Mouse (Mus musculus) brown adipose tissue, adult 24 weeks (tissue): ENCODE data around the gene Ier2. TPM values are rescaled to one million over a fixed set of nuclear protein-coding genes. Genes with fewer than 3 reads are reported as not detected.

Source experiments
- H3K27ac ChIP-seq: fragments of 200-500 bp; replicated peaks from 2 replicates; pipeline ENCODE4 v1.5.1; 2012; ENCODE audit warnings: low read depth, mild to moderate bottlenecking, low read length
- H3K4me1 ChIP-seq: fragments of 200-500 bp; 2 replicates; pipeline ENCODE4 v1.6.1; 2012; ENCODE audit warnings: low read length, mixed read lengths; ENCODE audit not compliant: control insufficient read depth, insufficient read depth, insufficient read length
- H3K4me3 ChIP-seq: fragments of 200-500 bp; 2 replicates; pipeline ENCODE4 v1.5.1; 2012; ENCODE audit warnings: low read depth, mild to moderate bottlenecking, low read length, moderate library complexity; ENCODE audit not compliant: insufficient read depth
- polyA plus RNA-seq: library from polyadenylated mRNA; stranded (reverse); fragments of >200 nt; gene quantifications from 2 replicates; pipeline ENCODE4 v1.2.4, GENCODE M21; 2012; ENCODE audit not compliant: missing spikeins, insufficient read depth, insufficient read length

Gene Ier2
- polyA plus RNA-seq, 1 experiment: 62.3 TPM

DNA sequence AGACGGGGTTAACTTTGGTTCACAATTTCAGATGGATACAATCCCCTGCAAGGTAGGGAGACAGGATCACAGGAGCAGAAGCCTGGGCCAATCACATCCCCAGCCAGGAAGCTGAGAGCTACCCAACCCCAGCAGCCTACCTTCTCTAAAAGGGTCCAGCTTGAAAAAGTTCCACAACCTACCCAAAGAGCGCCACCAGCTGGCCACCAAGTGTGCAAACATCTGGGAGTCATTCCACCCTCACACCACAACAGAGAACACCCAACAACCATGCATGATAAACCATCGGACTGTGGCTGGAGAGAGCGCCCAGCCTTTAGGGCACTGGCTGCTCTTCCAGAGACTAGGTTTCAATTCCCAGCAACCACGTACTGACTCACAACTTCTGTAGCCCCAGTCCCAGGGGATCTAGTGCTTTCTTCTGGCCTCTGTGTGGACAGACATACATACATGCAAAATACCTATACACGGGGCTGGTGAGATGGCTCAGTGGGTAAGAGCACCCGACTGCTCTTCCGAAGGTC is 41.5 kb downstream of the Ier2 start:
- Histone ChIP-seq H3K4me1 (no peaks in the 10 kb centered on the region; the same call in 1 of the 2 replicates), H3K27ac (no peak overlapping the region), H3K4me3 (no peak overlapping the region)

DNA sequence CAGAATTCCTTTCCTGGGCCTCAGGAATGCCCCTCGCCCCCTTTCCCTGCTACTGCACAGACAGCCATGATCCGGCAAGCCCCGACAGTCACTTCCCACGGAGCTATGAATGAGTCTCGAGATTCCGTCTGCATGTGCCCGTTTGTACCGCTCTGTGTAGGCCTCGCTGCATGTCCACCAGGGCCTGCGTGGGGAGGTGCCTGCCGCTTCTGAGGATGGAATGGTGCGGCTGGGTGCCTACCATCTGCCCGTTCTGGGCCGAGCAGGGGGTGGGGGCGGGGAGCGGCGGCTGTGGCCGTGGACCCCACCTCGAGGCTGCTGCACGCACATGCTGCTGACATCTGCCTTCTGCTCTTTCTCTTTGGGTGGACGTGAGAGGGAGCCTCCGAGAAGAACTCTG is 45.6 kb downstream of the Ier2 start:
- no peak overlapping the region for H3K4me3 ChIP-seq
- peaks cover 2% of the 10 kb centered on the region; the same call in 1 of the 2 replicates for H3K4me1 ChIP-seq
- no peak overlapping the region for H3K27ac ChIP-seq

DNA sequence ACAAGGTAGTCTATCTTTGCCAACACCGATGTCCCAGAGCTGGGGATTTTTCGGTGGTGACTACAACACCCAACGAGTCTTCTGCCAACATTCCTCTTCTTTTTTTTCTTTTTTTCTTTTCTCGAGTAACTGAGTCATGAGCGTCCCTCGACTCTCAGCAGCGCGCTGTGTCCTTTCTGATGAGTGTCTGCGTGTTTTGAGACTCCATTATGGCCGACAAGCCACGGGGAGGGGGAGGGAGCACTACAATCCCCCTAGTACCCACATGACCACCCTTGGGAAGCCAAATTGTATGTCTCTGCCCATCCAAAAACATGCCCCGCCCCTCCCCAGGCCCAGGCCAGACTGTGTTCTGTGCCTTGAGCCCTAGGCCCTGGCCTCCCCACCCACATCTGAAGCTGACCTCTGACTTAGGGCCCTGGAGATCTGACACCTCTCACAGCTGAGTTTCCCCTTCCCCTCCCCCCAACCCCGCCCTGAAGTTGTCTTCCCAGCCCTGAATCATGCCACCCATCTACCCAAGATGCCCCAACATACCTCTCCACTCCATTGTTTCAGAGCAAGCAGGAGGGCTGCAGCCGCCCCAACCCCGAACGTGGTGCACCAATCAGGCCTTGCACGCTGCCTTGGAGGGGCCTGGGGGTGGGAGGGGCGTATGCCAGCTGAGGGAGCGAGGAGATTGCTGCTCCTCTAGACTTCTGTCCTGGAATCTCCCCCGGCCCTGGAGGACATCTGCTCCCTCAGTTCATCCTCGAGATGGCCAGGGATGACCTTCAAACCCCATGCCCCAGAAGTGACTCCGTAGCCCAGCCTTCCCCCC is 46.8 kb downstream of the Ier2 start:
- peaks cover 8% of the 10 kb centered on the region for H3K4me1 ChIP-seq
- H3K27ac ChIP-seq: no peak overlapping the region
- no peak overlapping the region for H3K4me3 ChIP-seq

DNA sequence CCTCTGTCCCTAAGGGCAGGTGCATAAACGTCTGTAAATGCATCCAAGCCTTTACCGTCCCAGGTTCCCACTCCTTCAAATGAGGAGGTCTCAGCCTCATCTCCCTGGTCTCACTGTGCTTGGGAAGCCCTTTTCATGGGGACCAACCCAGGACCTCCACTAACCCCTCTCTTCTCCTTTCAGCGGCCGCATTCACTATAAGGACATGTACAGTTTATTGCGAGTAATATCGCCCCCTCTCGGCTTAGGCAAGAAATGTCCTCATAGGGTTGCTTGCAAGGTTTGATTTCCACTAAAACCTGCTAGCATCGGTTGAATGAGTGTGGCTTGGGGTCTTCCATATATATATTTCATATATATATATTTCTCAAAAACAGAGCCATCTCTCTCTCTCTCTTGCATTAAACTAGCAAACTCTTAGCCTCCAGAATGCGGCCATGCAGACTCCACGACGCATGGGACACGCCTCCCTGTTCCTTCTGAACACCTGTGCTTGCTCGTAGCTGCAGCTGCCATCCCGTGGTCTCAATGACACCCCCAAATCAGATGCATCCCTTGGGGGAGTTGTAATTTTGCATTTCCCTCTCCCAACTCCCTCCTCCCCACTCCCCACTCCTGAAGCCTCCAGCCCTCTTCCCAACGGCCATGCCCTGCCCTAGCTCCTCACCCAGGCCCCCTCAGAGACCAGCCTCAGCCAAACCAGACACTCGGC is 48.0 kb downstream of the Ier2 start:
- H3K4me1 ChIP-seq: peaks cover 8% of the 10 kb centered on the region
- H3K27ac ChIP-seq: no peak overlapping the region
- H3K4me3 ChIP-seq: no peak overlapping the region

Other genes starting within 250 kb of the Ier2 start
- gene Trmt1, start 23.5 kb upstream of the Ier2 start, polyA plus RNA-seq: 25.1 and 33.4 TPM in 2 replicates
- 19.0 and 22.9 TPM in 2 replicates for gene Nacc1, start 25.0 kb upstream of the Ier2 start, polyA plus RNA-seq
- gene Lyl1, start 38.6 kb upstream of the Ier2 start, polyA plus RNA-seq: 2.9 and 3.1 TPM in 2 replicates
- 1.9 TPM in 1 of 2 replicates, not detected in the other for gene G430095P16Rik, start 60.2 kb upstream of the Ier2 start, polyA plus RNA-seq
- 74.6 and 78.4 TPM in 2 replicates for gene Nfix, start 137.5 kb upstream of the Ier2 start, polyA plus RNA-seq
- gene Dand5, start 160.0 kb upstream of the Ier2 start, polyA plus RNA-seq: 7.2 and 9.4 TPM in 2 replicates
- 32.2 and 37.2 TPM in 2 replicates for gene Gadd45gip1, start 168.7 kb upstream of the Ier2 start, polyA plus RNA-seq
- 73.3 and 79.3 TPM in 2 replicates for gene Rad23a, start 177.8 kb upstream of the Ier2 start, polyA plus RNA-seq
- 211 and 306 TPM in 2 replicates for gene Calr, start 184.1 kb upstream of the Ier2 start, polyA plus RNA-seq
- 11.3 and 14.4 TPM in 2 replicates for gene Farsa, start 194.1 kb upstream of the Ier2 start, polyA plus RNA-seq
- gene Syce2, start 209.3 kb upstream of the Ier2 start, polyA plus RNA-seq: 3.3 and 3.6 TPM in 2 replicates
- 53.8 and 76.8 TPM in 2 replicates for gene Gcdh, start 231.1 kb upstream of the Ier2 start, polyA plus RNA-seq
- not detected in 2 replicates for gene Klf1, start 239.1 kb upstream of the Ier2 start, polyA plus RNA-seq
- 4.6 and 12.9 TPM in 2 replicates for gene Dnase2a, start 245.7 kb upstream of the Ier2 start, polyA plus RNA-seq